Mouse (Mus musculus): ENCODE measurements at regions not wholly inside any gene's neighbourhood (a gene's known extent, or its start where the extent isn't known, plus 50 kb on each side); places are given as distances from the start of the nearest gene placed in this dataset.

GRCm38 (mm10) chr1:92331559-92332247 lies 136.2 kb upstream of the Hdac4 start:
- Histone ChIP-seq H3K27ac (no peak overlapping the region), H3K4me1 (no peaks in the 10 kb centered on the region), H3K27me3 (replicated peaks) (no peaks in the 10 kb centered on the region), H3K4me2 (replicated peaks) (no peak overlapping the region), H3K36me3 (no peaks in the 10 kb centered on the region), H3K9ac (no peak overlapping the region), H3K9me3 (no peaks in the 10 kb centered on the region), H3K4me3 (no peak overlapping the region)
- WGBS = 85% methylated on average over 5 of the region's 5 CpGs
- ATAC-seq (ENCODE audit: low FRiP score, low read depth) = no peak

GRCm38 (mm10) chr1:92330181-92330580 lies 134.7 kb upstream of the Hdac4 start:
- no peak overlapping the region for H3K9ac ChIP-seq
- H3K4me3 ChIP-seq = no peak overlapping the region
- H3K36me3 ChIP-seq = no peaks in the 10 kb centered on the region
- no peaks in the 10 kb centered on the region for H3K27me3 ChIP-seq (replicated peaks)
- no peaks in the 10 kb centered on the region for H3K9me3 ChIP-seq
- no peak overlapping the region for H3K4me2 ChIP-seq (replicated peaks)
- 88% methylated on average over 5 of the region's 5 CpGs for WGBS
- H3K27ac ChIP-seq = no peak overlapping the region
- ATAC-seq (ENCODE audit: low FRiP score, low read depth) = no peak
- H3K4me1 ChIP-seq = no peaks in the 10 kb centered on the region

- H3K27me3 ChIP-seq (replicated peaks) = no peaks in the 10 kb centered on the region
- H3K9ac ChIP-seq = no peak overlapping the region
- 87% methylated on average over 7 of the region's 7 CpGs for WGBS
- H3K36me3 ChIP-seq = no peaks in the 10 kb centered on the region
- no peaks in the 10 kb centered on the region for H3K9me3 ChIP-seq
- no peaks in the 10 kb centered on the region for H3K4me1 ChIP-seq
- no peak for ATAC-seq (ENCODE audit: low FRiP score, low read depth)
- no peak overlapping the region for H3K27ac ChIP-seq
- no peak overlapping the region for H3K4me3 ChIP-seq
- no peak overlapping the region for H3K4me2 ChIP-seq (replicated peaks)
Observed at GRCm38 (mm10) chr1:92329491-92329890, 134.0 kb upstream of the Hdac4 start.

GRCm38 (mm10) chr1:92327141-92327540 lies 131.6 kb upstream of the Hdac4 start:
- 82% methylated on average over 6 of the region's 6 CpGs for WGBS
- H3K36me3 ChIP-seq = no peaks in the 10 kb centered on the region
- no peak overlapping the region for H3K27ac ChIP-seq
- no peaks in the 10 kb centered on the region for H3K9me3 ChIP-seq
- H3K27me3 ChIP-seq (replicated peaks) = no peaks in the 10 kb centered on the region
- H3K4me3 ChIP-seq = no peak overlapping the region
- no peak overlapping the region for H3K9ac ChIP-seq
- no peak for ATAC-seq (ENCODE audit: low FRiP score, low read depth)
- peaks cover 3% of the 10 kb centered on the region; the same call in 1 of the 2 replicates for H3K4me1 ChIP-seq
- no peak overlapping the region for H3K4me2 ChIP-seq (replicated peaks)

- no peak overlapping the region for H3K4me3 ChIP-seq
- H3K4me1 ChIP-seq = peaks cover 3% of the 10 kb centered on the region; the same call in 1 of the 2 replicates
- no peaks in the 10 kb centered on the region for H3K27me3 ChIP-seq (replicated peaks)
- H3K36me3 ChIP-seq = no peaks in the 10 kb centered on the region
- no peak overlapping the region for H3K9ac ChIP-seq
- 88% methylated on average over 7 of the region's 7 CpGs for WGBS
- H3K27ac ChIP-seq = no peak overlapping the region
- H3K9me3 ChIP-seq = no peaks in the 10 kb centered on the region
- no peak overlapping the region for H3K4me2 ChIP-seq (replicated peaks)
- ATAC-seq (ENCODE audit: low FRiP score, low read depth) = no peak
Observed at GRCm38 (mm10) chr1:92325281-92325680, 129.8 kb upstream of the Hdac4 start.

- ATAC-seq (ENCODE audit: low FRiP score, low read depth) = no peak
- Histone ChIP-seq H3K4me1 (peaks cover 3% of the 10 kb centered on the region; the same call in 1 of the 2 replicates), H3K9ac (no peak overlapping the region), H3K27me3 (replicated peaks) (no peaks in the 10 kb centered on the region), H3K27ac (no peak overlapping the region), H3K4me3 (no peak overlapping the region), H3K36me3 (no peaks in the 10 kb centered on the region), H3K4me2 (replicated peaks) (no peak overlapping the region), H3K9me3 (no peaks in the 10 kb centered on the region)
- 60% methylated on average over 14 of the region's 14 CpGs for WGBS
Observed at GRCm38 (mm10) chr1:92324091-92324950, 128.8 kb upstream of the Hdac4 start.

- Histone ChIP-seq H3K4me2 (replicated peaks) (no peak overlapping the region), H3K4me1 (peaks cover 12% of the 10 kb centered on the region; the same call in 1 of the 2 replicates), H3K9ac (no peak overlapping the region), H3K27me3 (replicated peaks) (no peaks in the 10 kb centered on the region), H3K9me3 (no peaks in the 10 kb centered on the region), H3K4me3 (no peak overlapping the region), H3K36me3 (no peaks in the 10 kb centered on the region), H3K27ac (no peak overlapping the region)
- ATAC-seq (ENCODE audit: low FRiP score, low read depth) = no peak
- 87% methylated on average over 4 of the region's 4 CpGs for WGBS
Observed at GRCm38 (mm10) chr1:92317131-92317530, 121.6 kb upstream of the Hdac4 start.

GRCm38 (mm10) chr1:92316191-92316723 lies 120.8 kb upstream of the Hdac4 start:
- Histone ChIP-seq H3K27ac (no peak overlapping the region), H3K9ac (no peak overlapping the region), H3K4me3 (no peak overlapping the region), H3K4me2 (replicated peaks) (0 out of 2 replicates have a peak overlapping the region, but pooled peaks have one; percentile 32), H3K27me3 (replicated peaks) (no peaks in the 10 kb centered on the region), H3K9me3 (no peaks in the 10 kb centered on the region), H3K36me3 (no peaks in the 10 kb centered on the region), H3K4me1 (peaks cover 12% of the 10 kb centered on the region; the same call in 1 of the 2 replicates)
- whole genome bisulfite sequencing = 25% methylated on average over 10 of the region's 10 CpGs
- ATAC-seq (ENCODE audit: low FRiP score, low read depth) = 0 out of 2 replicates have a peak, but pooled peaks have one; percentile 37

GRCm38 (mm10) chr1:92313001-92313597 lies 117.6 kb upstream of the Hdac4 start:
- Histone ChIP-seq H3K9ac (no peak overlapping the region), H3K36me3 (no peaks in the 10 kb centered on the region), H3K9me3 (0 out of 2 replicates have a peak, but pooled peaks cover under 1% of the 10 kb centered on the region), H3K27ac (no peak overlapping the region), H3K27me3 (replicated peaks) (no peaks in the 10 kb centered on the region), H3K4me2 (replicated peaks) (no peak overlapping the region), H3K4me3 (no peak overlapping the region), H3K4me1 (peaks cover 12% of the 10 kb centered on the region; the same call in 1 of the 2 replicates)
- WGBS = 77% methylated on average over 16 of the region's 16 CpGs
- no peak for ATAC-seq (ENCODE audit: low FRiP score, low read depth)

GRCm38 (mm10) chr1:92309883-92310282 lies 114.4 kb upstream of the Hdac4 start:
- Histone ChIP-seq H3K27ac (no peak overlapping the region), H3K9me3 (0 out of 2 replicates have a peak, but pooled peaks cover 3% of the 10 kb centered on the region), H3K9ac (no peak overlapping the region), H3K4me2 (replicated peaks) (no peak overlapping the region), H3K4me1 (no peaks in the 10 kb centered on the region), H3K4me3 (no peak overlapping the region), H3K36me3 (no peaks in the 10 kb centered on the region), H3K27me3 (replicated peaks) (no peaks in the 10 kb centered on the region)
- no peak for ATAC-seq (ENCODE audit: low FRiP score, low read depth)
- 89% methylated on average over 2 of the region's 2 CpGs for WGBS

GRCm38 (mm10) chr1:92309381-92309780 lies 113.9 kb upstream of the Hdac4 start:
- H3K27ac ChIP-seq = no peak overlapping the region
- no peaks in the 10 kb centered on the region for H3K4me1 ChIP-seq
- no peak for ATAC-seq (ENCODE audit: low FRiP score, low read depth)
- H3K9ac ChIP-seq = no peak overlapping the region
- no peak overlapping the region for H3K4me2 ChIP-seq (replicated peaks)
- no peak overlapping the region for H3K4me3 ChIP-seq
- no peaks in the 10 kb centered on the region for H3K36me3 ChIP-seq
- 86% methylated on average over 6 of the region's 6 CpGs for WGBS
- H3K9me3 ChIP-seq = 0 out of 2 replicates have a peak, but pooled peaks cover 3% of the 10 kb centered on the region
- H3K27me3 ChIP-seq (replicated peaks) = no peaks in the 10 kb centered on the region

GRCm38 (mm10) chr1:92308537-92308936 lies 113.0 kb upstream of the Hdac4 start:
- Histone ChIP-seq H3K4me3 (no peak overlapping the region), H3K9me3 (0 out of 2 replicates have a peak, but pooled peaks cover 3% of the 10 kb centered on the region), H3K36me3 (no peaks in the 10 kb centered on the region), H3K4me2 (replicated peaks) (no peak overlapping the region), H3K9ac (no peak overlapping the region), H3K27ac (no peak overlapping the region), H3K27me3 (replicated peaks) (no peaks in the 10 kb centered on the region), H3K4me1 (no peaks in the 10 kb centered on the region)
- ATAC-seq (ENCODE audit: low FRiP score, low read depth) = no peak
- WGBS = 87% methylated on average over 3 of the region's 3 CpGs

All from neural tube, embryonic 12.5 days (tissue).